Comparison of ENCODE assay signal across 15 mouse cellular contexts in genomic region chr4:142185533-142185900, GRCm38 (mm10). TPM values are rescaled to one million over a fixed set of nuclear protein-coding genes. Genes with fewer than 3 reads are reported as not detected.
DNase-seq lines count a peak whose midpoint lies in the region; ATAC-seq and TF ChIP-seq lines count a peak whose summit lies in the region.
"Had no signal": no experiment of that assay in that cellular context is flagged by ENCODE, and none has a peak within 500 bp of the region (broad histone marks: within the 10 kb centered on the region; RNA-seq: fewer than 3 reads in every experiment).

No protein-coding gene starts in this region.

- H3K27me3 ChIP-seq in liver, embryonic 13.5 days, result no peaks in the 10 kb centered on the region
- H3K27me3 ChIP-seq in midbrain, embryonic 14.5 days (ENCODE audit: control insufficient read depth, insufficient read depth, low read length), result no peaks in the 10 kb centered on the region
- H3K27me3 ChIP-seq: limb, embryonic 12.5 days; lung, embryonic 15.5 days; midbrain, embryonic 13.5 days had no signal

- intact Hi-C loops in gastrocnemius, adult 2 months (cut with DNase I), result loop anchor here (5.0 kb wide), 1 partner anchor 33 kb away; no protein-coding TSS in a partner anchor
- intact Hi-C loops in gastrocnemius, postnatal 14 days (cut with DNase I; ENCODE audit: low total_unique reads), result no loop called here

- no peaks in the 10 kb centered on the region for H3K9me3 ChIP-seq in liver, embryonic 13.5 days (replicated peaks)
- no peaks in the 10 kb centered on the region for H3K9me3 ChIP-seq in midbrain, embryonic 14.5 days (ENCODE audit: control insufficient read depth, low read length)
- H3K9me3 ChIP-seq: embryonic facial prominence, embryonic 10.5 days; lung, embryonic 15.5 days; midbrain, embryonic 13.5 days had no signal

- TF ChIP-seq CTCF in gastrocnemius, adult 2 months (IDR thresholded peaks at IDR 0.05), result no peak

- no peak overlapping the region for H3K4me2 ChIP-seq in liver, embryonic 13.5 days
- no peak overlapping the region for H3K4me2 ChIP-seq in midbrain, embryonic 14.5 days (ENCODE audit: low read length)
- H3K4me2 ChIP-seq: limb, embryonic 12.5 days; lung, embryonic 15.5 days; midbrain, embryonic 13.5 days had no signal

- ATAC-seq in liver, embryonic 13.5 days (ENCODE audit: low read depth), result no peak
- no peak for ATAC-seq in erythroblast, adult 5-6 weeks (replicated peaks; ENCODE audit: low FRiP score, poor library complexity, severe bottlenecking)
- no peak for ATAC-seq in midbrain, embryonic 14.5 days (ENCODE audit: low FRiP score, low TSS enrichment)
- ATAC-seq: midbrain, embryonic 13.5 days had no signal

- no peak overlapping the region for H3K9ac ChIP-seq in liver, embryonic 13.5 days
- no peak overlapping the region for H3K9ac ChIP-seq in midbrain, embryonic 14.5 days (replicated peaks; ENCODE audit: low read length)
- H3K9ac ChIP-seq: limb, embryonic 12.5 days; lung, embryonic 15.5 days; midbrain, embryonic 13.5 days had no signal

- H3K27ac ChIP-seq in gastrocnemius, adult 2 months, result peak overlapping the region; percentile 63
- 0 out of 2 replicates have a peak overlapping the region, but pooled peaks have one; percentile 32 for H3K27ac ChIP-seq in liver, embryonic 13.5 days
- no peak overlapping the region for H3K27ac ChIP-seq in midbrain, embryonic 14.5 days (replicated peaks; ENCODE audit: low read depth, low read length)
- H3K27ac ChIP-seq: embryonic facial prominence, embryonic 10.5 days; lung, embryonic 15.5 days; midbrain, embryonic 13.5 days had no signal

- H3K4me1 ChIP-seq in liver, embryonic 13.5 days (replicated peaks), result peaks cover 14% of the 10 kb centered on the region
- H3K4me1 ChIP-seq in midbrain, embryonic 14.5 days (ENCODE audit: control insufficient read depth, insufficient read depth, low read length), result peaks cover 13% of the 10 kb centered on the region

- no peak for DNase-seq in gastrocnemius, adult 2 months
- DNase-seq in gastrocnemius, postnatal 14 days, result no peak
- DNase-seq in liver, embryonic 13.5 days, result no peak
- DNase-seq in liver, result no peak
- peak; percentile 50 for DNase-seq in kidney, adult 9 months
- peak; percentile 51 for DNase-seq in lung, postnatal 36 days
- no peak for DNase-seq in midbrain, embryonic 14.5 days
- DNase-seq: adrenal gland, adult 8-10 months; right cerebral cortex, postnatal 14 days; thymus, postnatal 36 days had no signal

- WGBS in liver, embryonic 13.5 days (ENCODE audit: insufficient replicate concordance), result 76% methylated on average over 9 of the region's 9 CpGs
- WGBS in midbrain, embryonic 14.5 days, result 95% methylated on average over 9 of the region's 9 CpGs

- H3K4me3 ChIP-seq in gastrocnemius, adult 2 months, result no peak overlapping the region
- H3K4me3 ChIP-seq in liver, embryonic 13.5 days (replicated peaks), result no peak overlapping the region
- H3K4me3 ChIP-seq in midbrain, embryonic 14.5 days (replicated peaks; ENCODE audit: low read depth, low read length), result no peak overlapping the region
- H3K4me3 ChIP-seq: embryonic facial prominence, embryonic 10.5 days; limb, embryonic 12.5 days; lung, embryonic 15.5 days; midbrain, embryonic 13.5 days had no signal

- H3K36me3 ChIP-seq in liver, embryonic 13.5 days, result no peaks in the 10 kb centered on the region
- no peaks in the 10 kb centered on the region for H3K36me3 ChIP-seq in midbrain, embryonic 14.5 days (ENCODE audit: control insufficient read depth, insufficient read depth, low read length)
- H3K36me3 ChIP-seq: limb, embryonic 12.5 days; lung, embryonic 15.5 days; midbrain, embryonic 13.5 days had no signal

RNA-seq across cellular contexts. Expression of gene Kazn, which starts 53.7 kb away (rescaled TPM):
- total RNA-seq in gastrocnemius, adult 2 months (2021), result 1 to 10 TPM; 1.5 to 2.3 TPM
- total RNA-seq in gastrocnemius, postnatal 14 days (2021), result 1 to 10 TPM; 3.3 to 6.7 TPM
- 0.65 and 0.74 TPM in 2 replicates for polyA plus RNA-seq in liver, embryonic 13.5 days (2015; fragmentation: Nextera tagmentation; extraction: Ambion mirVana)
- not detected in 2 replicates for total RNA-seq in erythroblast, adult 5-6 weeks (2015; ENCODE audit: low replicate concordance)
- total RNA-seq in erythroblast, adult 5-6 weeks (2017; ENCODE audit: low replicate concordance), result not detected in 2 replicates
- 19.9 and 27.1 TPM in 2 replicates for polyA plus RNA-seq in midbrain, embryonic 14.5 days (2014; fragmentation: Nextera tagmentation; extraction: Ambion mirVana)

Comparison
In these comparisons a context has a peak if more than half of its experiments do, and no peak if none do; other contexts are left out.
1. DNase-seq: peak in kidney, adult 9 months (single experiment) and lung, postnatal 36 days (single experiment); none in gastrocnemius, adult 2 months (single experiment), gastrocnemius, postnatal 14 days (single experiment), liver, embryonic 13.5 days (single experiment), liver (single experiment) and midbrain, embryonic 14.5 days (single experiment).